Mouse (Mus musculus) olfactory bulb, adult 2 months (tissue): ENCODE data around the gene Atp5b. TPM values are rescaled to one million over a fixed set of nuclear protein-coding genes. Genes with fewer than 3 reads are reported as not detected.

ENCODE experiments used
- H3K27ac ChIP-seq: fragments of 200-500 bp; 2 replicates; pipeline ENCODE4 v1.5.1; 2012; ENCODE audit warnings: low read depth, low read length; ENCODE audit not compliant: insufficient read depth
- H3K4me1 ChIP-seq: fragments of 200-500 bp; 2 replicates; pipeline ENCODE4 v1.6.1; 2012; ENCODE audit warnings: low read length; ENCODE audit not compliant: control insufficient read depth, insufficient read depth
- H3K4me3 ChIP-seq: fragments of 200-500 bp; 2 replicates; pipeline ENCODE4 v1.5.1; 2012; ENCODE audit warnings: mild to moderate bottlenecking, low read depth, low read length, moderate library complexity; ENCODE audit not compliant: insufficient read depth
- CTCF ChIP-seq: fragments of 200-500 bp; IDR thresholded peaks from 2 replicates; pipeline ENCODE4 v1.5.1; 2012; ENCODE audit warnings: low read depth, mild to moderate bottlenecking, low read length, moderate library complexity; ENCODE audit not compliant: insufficient read depth
- POLR2A ChIP-seq: fragments of 200-500 bp; IDR thresholded peaks from 2 replicates; pipeline ENCODE4 v1.6.1; 2012; ENCODE audit warnings: mild to moderate bottlenecking, low read depth, low read length, moderate library complexity; ENCODE audit not compliant: insufficient read depth
- WGBS: fragments of 180-500 bp; shearing (Covaris S2); methylation state at CpG from one replicate; pipeline ENCODE4 v1.1.7; 2018; 5-methylcytosine and 5-hydroxymethylcytosine counted together
- polyA plus RNA-seq: library from polyadenylated mRNA; stranded (reverse); fragments of >200 nt; gene quantifications from 2 replicates; pipeline ENCODE4 v1.2.4, GENCODE M21; 2012; ENCODE audit warnings: low replicate concordance; ENCODE audit not compliant: missing spikeins, insufficient read depth, insufficient read length

Gene Atp5b
- polyA plus RNA-seq, 1 experiment = 1,263 TPM

DNA sequence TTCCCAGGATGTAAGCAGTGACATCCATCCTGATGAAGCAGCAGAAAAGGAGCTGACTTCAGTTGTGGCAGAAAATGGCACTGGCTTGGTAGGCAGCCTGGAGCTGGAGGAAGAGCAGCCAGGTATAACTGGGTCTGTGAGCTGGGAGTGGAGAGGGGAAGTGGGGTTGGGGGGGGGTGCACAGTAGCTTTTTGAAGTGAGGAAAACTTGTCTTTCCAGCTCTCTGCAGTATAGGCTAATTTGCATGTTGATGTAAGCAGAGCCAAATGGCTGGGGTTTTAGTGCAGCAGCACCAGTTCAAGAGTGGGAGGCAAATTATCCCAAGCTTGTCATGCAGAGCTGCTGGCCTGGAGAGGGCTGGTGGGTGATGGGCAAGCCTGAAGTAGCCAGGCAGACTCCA lies 28.2 kb downstream of the Atp5b start:
- H3K27ac ChIP-seq = no peak overlapping the region
- no peak for TF ChIP-seq CTCF
- TF ChIP-seq POLR2A = no peak
- peaks cover 18% of the 10 kb centered on the region for H3K4me1 ChIP-seq
- no peak overlapping the region for H3K4me3 ChIP-seq

DNA sequence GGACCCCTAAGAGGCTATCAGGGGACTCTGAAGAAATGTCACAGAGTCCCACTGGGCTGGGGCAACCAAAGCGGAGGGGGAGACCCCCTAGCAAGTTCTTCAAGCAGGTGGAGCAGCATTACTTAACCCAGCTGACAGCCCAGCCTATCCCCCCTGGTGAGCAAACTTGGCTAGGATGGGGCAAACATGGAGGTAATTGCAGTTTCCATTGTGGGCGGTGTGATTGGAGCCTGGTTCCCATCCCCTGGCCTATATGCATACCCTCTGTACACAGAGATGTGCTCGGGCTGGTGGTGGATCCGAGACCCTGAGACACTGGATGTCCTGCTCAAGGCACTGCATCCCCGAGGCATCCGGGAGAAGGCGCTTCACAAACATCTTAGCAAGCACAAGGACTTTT lies 40.8 kb downstream of the Atp5b start:
- 86% methylated on average over 7 of the region's 7 CpGs for WGBS
- no peaks in the 10 kb centered on the region for H3K4me1 ChIP-seq

DNA sequence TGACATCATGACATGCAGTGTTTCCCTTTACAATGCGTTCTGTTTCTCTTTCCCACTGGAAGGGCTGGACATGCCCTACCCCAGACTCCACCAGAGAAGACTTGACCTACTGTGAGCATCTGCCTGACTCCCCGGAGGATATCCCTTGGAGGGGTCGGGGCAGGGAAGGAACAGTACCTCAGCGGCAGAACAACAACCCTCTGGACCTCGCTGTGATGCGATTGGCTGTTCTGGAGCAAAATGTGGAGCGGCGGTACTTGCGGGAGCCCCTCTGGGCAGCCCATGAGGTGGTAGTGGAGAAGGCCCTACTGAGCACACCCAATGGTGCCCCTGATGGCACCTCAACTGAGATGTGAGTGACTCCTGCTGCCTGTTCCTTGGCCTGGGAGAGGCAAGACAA lies 41.8 kb downstream of the Atp5b start:
- Histone ChIP-seq H3K27ac (no peak overlapping the region), H3K4me3 (no peak overlapping the region), H3K4me1 (no peaks in the 10 kb centered on the region)
- TF ChIP-seq CTCF (no peak), POLR2A (no peak)
- WGBS = 95% methylated on average over 9 of the region's 9 CpGs

More for the DNA sequence above, 40.8 kb downstream of the Atp5b start:
- TF ChIP-seq POLR2A (no peak), CTCF (no peak)
- H3K4me3 ChIP-seq = no peak overlapping the region
- no peak overlapping the region for H3K27ac ChIP-seq

DNA sequence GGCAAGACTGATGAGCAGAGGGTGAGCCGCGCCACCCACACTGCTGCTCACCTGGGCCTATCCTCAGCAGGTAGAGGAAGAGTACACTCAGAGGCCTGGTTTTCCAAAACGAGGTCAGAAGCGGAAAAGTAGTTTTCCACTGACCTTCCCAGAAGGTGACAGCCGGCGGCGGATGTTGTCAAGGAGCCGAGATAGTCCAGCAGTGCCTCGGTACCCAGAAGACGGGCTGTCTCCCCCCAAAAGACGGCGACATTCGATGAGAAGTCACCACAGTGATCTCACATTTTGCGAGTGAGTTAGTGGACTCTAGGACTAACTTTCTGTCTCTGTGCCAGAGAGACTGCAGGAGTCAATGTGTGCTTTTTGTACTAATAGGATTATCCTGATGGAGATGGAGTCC lies 42.9 kb downstream of the Atp5b start:
- no peak overlapping the region for H3K4me3 ChIP-seq
- 91% methylated on average over 14 of the region's 14 CpGs for WGBS

DNA sequence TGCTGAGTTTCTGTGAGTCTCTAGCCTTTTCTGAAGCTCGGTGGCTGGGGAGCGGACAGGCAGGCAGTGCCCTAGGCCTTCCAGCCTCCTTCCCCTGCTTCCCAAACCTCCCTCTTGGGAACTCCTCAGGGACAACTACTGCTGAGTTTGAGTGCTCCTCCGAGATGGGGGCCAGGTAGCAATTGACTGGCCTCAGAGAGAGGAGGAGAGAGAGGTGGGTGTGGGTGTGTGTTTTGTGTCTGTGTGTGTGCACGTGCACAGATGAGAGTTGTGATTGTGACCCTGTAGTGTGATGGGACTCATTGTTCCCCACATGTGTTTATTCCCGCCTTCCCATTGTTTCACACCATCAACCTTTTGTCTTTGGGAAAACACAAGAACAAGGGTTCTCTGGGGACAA lies 44.4 kb downstream of the Atp5b start:
- 67% methylated on average over 5 of the region's 5 CpGs for WGBS
- no peak overlapping the region for H3K27ac ChIP-seq
- TF ChIP-seq POLR2A (no peak), CTCF (no peak)
- H3K4me3 ChIP-seq = no peak overlapping the region
- H3K4me1 ChIP-seq = peaks cover 3% of the 10 kb centered on the region; the same call in 1 of the 2 replicates

More for the DNA sequence above, 42.9 kb downstream of the Atp5b start:
- TF ChIP-seq CTCF (no peak), POLR2A (no peak)
- no peak overlapping the region for H3K27ac ChIP-seq
- no peaks in the 10 kb centered on the region for H3K4me1 ChIP-seq

DNA sequence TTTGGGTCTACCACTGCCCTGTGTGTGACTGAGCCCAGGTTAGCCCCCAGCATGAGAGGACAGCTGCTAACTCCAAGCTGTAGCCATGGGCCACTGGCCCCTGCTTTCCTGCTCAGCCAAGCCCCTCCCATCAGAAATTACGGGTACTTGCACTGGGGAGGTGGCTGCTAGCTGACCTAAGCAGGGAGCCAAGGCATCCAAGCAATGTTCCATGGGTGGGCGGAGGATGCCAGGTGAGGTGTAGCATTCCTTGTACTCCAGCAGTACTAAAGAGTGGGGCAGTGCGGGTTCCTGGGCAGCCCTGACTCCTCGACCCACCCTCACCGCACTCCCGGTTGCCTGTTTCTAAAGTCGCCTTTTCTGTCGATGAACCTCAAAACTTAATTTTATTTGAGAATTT lies 45.1 kb downstream of the Atp5b start:
- H3K4me3 ChIP-seq = no peak overlapping the region
- TF ChIP-seq CTCF (no peak), POLR2A (no peak)
- H3K4me1 ChIP-seq = peaks cover 6% of the 10 kb centered on the region
- 86% methylated on average over 8 of the region's 8 CpGs for WGBS
- no peak overlapping the region for H3K27ac ChIP-seq

DNA sequence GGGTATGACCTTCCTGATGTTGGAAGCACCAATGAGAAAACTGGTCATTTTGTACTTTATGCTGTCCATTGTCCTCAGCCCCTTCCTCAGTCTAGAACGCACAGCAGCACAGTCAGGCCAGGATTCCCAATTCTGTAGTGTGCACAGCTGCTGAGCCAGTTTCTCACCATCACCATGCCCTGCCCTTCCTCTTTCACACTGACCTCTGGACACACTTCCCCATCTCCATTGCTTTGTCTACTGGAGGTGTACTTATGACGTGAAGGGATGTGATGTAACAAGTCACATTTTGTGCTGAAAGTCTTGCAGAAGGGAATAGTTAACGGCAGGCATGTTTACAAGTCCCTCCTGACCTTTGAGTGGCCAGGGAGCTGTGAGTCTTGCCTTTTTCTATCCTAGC lies 48.2 kb downstream of the Atp5b start:
- Histone ChIP-seq H3K27ac (no peak overlapping the region), H3K4me1 (peaks cover 16% of the 10 kb centered on the region), H3K4me3 (no peak overlapping the region)
- no peak for TF ChIP-seq CTCF
- TF ChIP-seq POLR2A = no peak
- 82% methylated on average over 3 of the region's 3 CpGs for WGBS

DNA sequence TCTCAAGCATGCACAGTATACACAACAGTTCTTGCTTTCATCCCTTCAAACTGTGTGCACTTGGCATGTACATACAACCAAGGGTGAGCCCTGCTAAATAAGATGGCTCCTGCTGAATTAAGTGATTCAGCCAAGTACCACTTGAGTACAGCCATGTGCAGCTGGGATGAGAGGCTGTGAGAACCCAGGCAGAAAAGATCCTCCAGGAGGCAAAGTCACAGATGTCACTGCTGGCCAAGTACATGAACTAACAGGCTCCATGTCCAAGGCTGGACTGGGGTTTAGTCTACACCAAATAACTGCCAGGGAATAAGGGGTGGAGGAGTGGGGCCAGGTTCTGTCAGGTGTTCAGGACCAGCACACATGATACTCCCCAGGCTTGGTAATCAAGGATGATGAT lies 48.7 kb downstream of the Atp5b start:
- H3K4me1 ChIP-seq = peaks cover 16% of the 10 kb centered on the region
- no peak overlapping the region for H3K4me3 ChIP-seq
- H3K27ac ChIP-seq = no peak overlapping the region
- TF ChIP-seq CTCF (no peak), POLR2A (no peak)

DNA sequence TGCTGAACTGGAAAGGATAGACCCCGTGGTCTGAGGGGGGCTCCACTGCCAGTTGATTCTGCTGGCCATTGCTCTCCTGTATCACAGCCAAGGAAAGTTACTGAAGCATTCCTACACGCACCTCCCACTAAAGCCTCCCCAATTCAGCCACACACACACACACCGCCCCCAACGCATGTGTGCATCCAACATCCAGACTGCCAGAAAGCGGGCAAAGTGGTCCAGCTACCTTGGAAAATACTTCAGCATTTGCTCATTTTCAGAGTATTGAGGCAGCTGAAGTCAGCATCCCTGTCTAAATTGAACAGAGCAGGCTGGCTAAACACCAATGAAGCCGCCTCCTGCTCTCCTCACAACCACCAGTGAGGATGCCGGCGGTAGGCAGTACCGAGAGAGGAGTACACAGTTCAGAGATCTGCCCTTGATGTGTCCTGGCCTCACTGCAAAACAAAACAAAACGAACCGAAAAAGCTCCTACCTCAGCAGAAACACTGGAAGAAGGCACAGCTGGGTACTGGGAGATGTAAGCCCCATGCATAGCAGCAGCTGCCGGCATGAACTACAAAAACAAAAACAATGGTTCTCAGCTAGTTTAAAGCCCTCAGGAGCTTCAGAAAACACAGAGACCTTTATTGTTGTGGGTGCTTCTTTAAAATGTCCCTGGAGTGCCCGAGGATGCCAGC lies 50.7 kb downstream of the Atp5b start:
- H3K4me1 ChIP-seq = peaks cover 16% of the 10 kb centered on the region
- no peak for TF ChIP-seq POLR2A
- TF ChIP-seq CTCF = no peak
- 14% methylated on average over 13 of the region's 13 CpGs for WGBS
- peak overlapping the region; percentile 0; the same call in 1 of the 2 replicates for H3K4me3 ChIP-seq
- peak overlapping the region; percentile 47 for H3K27ac ChIP-seq
